Comparison of ENCODE assay signal across 13 mouse cellular contexts in the genomic region with DNA sequence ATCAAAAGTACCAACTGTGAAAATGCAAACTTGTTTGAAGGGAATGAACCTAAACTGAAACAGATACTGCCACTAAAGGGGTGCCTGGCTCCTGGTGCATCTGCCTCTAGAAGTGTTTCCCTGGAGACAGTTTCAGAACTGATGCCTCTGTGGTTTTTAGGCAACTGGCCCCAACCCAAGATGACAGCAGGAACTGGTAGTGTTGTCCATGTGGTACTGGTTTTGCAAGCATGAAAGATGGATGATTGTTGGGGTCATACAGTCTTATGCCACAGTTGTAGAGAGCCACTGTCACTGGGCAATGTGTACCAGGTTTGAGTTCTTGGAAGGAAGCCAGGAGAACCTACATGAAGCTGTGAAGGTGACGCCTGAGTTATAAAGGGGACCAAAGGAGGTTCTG.
"Had no signal": no experiment of that assay in that cellular context is flagged by ENCODE, and none has a peak within 500 bp of the region (broad histone marks: within the 10 kb centered on the region; RNA-seq: fewer than 3 reads in every experiment).

No protein-coding gene starts in this region.

- H3K27ac ChIP-seq: limb, embryonic 13.5 days; liver, embryonic 14.5 days; midbrain, embryonic 12.5 days; neural tube, embryonic 13.5 days; stomach, embryonic 15.5 days had no signal

- H3K4me3 ChIP-seq: limb, embryonic 13.5 days; midbrain, embryonic 12.5 days; neural tube, embryonic 13.5 days; stomach, embryonic 15.5 days had no signal

- DNase-seq: kidney, adult 18-20 months; kidney, postnatal 10 days; kidney, postnatal 4 days; lung, adult 18-20 months; retina, postnatal 1 day; right cerebral cortex, postnatal 4 days; thymus, adult 2 months; thymus, postnatal 25 days had no signal
